Mouse (Mus musculus) lung, adult 2 months (tissue): ENCODE measurements around the gene Tspan32. TPM values are rescaled to one million over a fixed set of nuclear protein-coding genes. Genes with fewer than 3 reads are reported as not detected.

Experiments used
- DNase-seq: peaks from one replicate; pipeline ENCODE4 v3.0.0; 2022
- H3K4me1 ChIP-seq: fragments of 200-500 bp; 2 replicates; pipeline ENCODE4 v1.6.1; 2011; ENCODE audit warnings: low read length; ENCODE audit not compliant: control insufficient read depth, insufficient read depth
- H3K4me3 ChIP-seq: fragments of 200-500 bp; replicated peaks from 2 replicates; pipeline ENCODE3; 2011; ENCODE audit warnings: low read depth, mild to moderate bottlenecking, control low read depth, low read length; ENCODE audit errors: extremely low read depth
- CTCF ChIP-seq: fragments of 200-500 bp; IDR thresholded peaks from 2 replicates; pipeline ENCODE4 v1.5.1; 2011; ENCODE audit warnings: mild to moderate bottlenecking, low read length, control low read depth; ENCODE audit not compliant: insufficient read depth
- POLR2A ChIP-seq: fragments of 200-500 bp; IDR thresholded peaks from 2 replicates; pipeline ENCODE4 v1.6.1; 2011; ENCODE audit warnings: low read depth, mild to moderate bottlenecking, control low read depth, low read length, borderline replicate concordance; ENCODE audit errors: extremely low read depth
- whole genome bisulfite sequencing: fragments of 180-500 bp; shearing (Covaris S2); methylation state at CpG from one replicate; pipeline ENCODE4 v1.1.7; 2018; 5-methylcytosine and 5-hydroxymethylcytosine counted together
- polyA plus RNA-seq: library from polyadenylated mRNA; depleted of rRNA; stranded (reverse); fragments of >200 nt; gene quantifications from 2 replicates; pipeline ENCODE4 v1.2.3, GENCODE M21; 2012

The Tspan32 gene
- polyA plus RNA-seq, 1 experiment = 11.5 TPM

DNA sequence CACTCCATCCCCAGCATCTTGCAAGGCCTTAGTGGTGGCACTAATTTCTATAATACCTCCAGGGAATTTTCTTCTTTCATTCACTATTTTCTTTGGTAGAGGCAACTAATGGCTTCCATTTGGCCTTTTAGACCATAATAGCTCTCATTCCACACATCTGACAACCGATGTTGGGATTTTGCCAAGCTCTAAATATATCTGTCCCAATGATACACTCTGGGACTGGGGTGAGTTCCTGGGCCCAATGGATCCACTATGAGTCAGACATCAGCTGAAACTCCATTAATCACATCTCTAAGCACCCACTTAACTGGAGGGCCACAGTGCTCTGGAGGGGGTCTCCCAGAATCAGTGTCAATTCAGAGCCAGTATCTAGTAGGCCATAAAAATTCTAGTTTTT lies 27.0 kb downstream of the Tspan32 start:
- no peak for DNase-seq
- Histone ChIP-seq H3K4me1 (no peaks in the 10 kb centered on the region; the same call in 1 of the 2 replicates), H3K4me3 (no peak overlapping the region)
- no peak for TF ChIP-seq POLR2A
- TF ChIP-seq CTCF = no peak
- 59% methylated on average over 1 of the region's 1 CpGs for WGBS

DNA sequence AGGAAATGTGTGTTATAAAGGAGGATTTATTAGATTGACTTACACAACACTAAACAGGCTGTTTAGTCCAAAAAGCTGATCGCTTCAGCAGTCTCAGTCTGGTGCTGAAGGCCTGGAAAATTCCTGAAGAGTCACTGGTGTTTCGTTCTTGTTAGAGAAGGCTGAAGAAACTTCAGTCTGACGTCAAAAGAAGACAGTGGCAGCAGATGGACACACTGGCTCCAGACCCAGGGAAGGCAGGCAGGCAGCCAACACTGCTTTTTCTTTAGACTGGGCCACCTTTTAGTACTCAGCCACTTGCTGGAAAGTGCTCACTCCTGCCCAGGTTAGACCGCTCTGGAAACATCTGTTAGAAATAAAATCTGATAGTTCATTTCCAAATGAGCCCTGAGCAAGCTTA lies 28.7 kb downstream of the Tspan32 start:
- TF ChIP-seq CTCF = no peak
- TF ChIP-seq POLR2A = no peak
- H3K4me3 ChIP-seq = no peak overlapping the region
- no peaks in the 10 kb centered on the region; the same call in 1 of the 2 replicates for H3K4me1 ChIP-seq
- DNase-seq = no peak
- 74% methylated on average over 4 of the region's 4 CpGs for WGBS

DNA sequence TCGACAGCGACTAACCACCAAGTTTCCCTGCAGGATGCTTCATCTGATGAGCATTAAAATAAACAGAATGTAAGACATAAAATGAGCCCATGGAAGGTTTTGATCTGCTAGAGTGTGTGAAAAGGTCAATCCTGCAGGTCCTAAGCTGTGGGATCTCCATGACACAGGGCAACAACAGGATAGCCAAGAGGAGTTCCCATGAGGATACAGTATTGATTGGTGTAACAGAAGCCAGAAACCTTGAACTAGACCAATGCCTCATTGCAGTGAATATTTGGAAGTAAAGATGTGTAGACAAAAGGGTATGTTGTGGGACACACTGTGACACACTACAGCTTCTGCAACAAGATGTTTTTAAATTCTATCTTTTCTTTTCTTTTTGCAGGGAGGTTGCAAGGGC lies 29.3 kb downstream of the Tspan32 start:
- WGBS = 96% methylated on average over 2 of the region's 2 CpGs
- TF ChIP-seq POLR2A (no peak), CTCF (no peak)
- DNase-seq = no peak
- Histone ChIP-seq H3K4me3 (no peak overlapping the region), H3K4me1 (no peaks in the 10 kb centered on the region; the same call in 1 of the 2 replicates)

DNA sequence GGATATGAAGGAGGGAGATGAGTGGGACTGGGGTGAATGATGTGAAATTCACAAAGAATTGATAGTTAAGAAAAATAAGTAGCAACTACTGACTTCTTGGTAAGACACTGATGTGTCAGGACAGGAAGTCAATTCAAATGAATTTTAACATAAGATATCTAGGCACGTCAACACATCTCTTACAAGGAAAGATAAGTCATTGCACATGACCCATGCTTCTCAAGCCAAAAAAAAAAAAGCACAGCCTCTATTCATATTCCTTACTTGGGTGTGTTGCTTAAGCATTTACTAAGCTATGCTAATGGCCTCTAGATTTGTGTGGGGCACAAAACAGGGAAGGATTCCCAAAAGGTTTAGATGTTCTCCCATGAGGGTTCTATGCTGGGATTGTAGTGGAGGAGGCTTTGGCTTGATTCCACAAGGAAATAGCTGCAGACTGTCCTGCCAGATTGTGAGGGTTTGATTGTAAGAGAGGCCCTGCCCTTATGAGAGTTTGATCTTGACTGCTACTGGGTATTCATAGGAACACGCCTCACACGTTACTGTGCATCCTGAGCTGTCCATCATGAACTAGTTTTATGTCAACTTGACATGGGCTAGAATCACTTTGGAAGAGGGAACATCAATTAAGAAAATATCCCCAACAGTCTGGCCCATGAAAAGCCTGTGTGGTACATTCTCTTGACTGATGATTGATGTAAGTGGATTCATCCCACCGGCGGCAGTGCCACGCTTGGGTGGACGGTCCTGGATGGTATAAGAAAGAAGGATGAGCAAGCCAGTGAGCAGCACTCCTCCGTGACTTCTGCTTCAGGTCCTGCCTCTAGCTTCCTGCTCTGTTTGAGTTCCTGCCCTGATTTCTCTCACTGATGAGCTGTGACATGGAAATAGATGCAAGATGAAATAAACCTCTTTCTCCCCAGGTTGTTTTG lies 29.9 kb downstream of the Tspan32 start:
- DNase-seq = no peak
- 75% methylated on average over 8 of the region's 8 CpGs for WGBS
- no peaks in the 10 kb centered on the region; the same call in 1 of the 2 replicates for H3K4me1 ChIP-seq
- no peak overlapping the region for H3K4me3 ChIP-seq
- TF ChIP-seq CTCF (no peak), POLR2A (no peak)

DNA sequence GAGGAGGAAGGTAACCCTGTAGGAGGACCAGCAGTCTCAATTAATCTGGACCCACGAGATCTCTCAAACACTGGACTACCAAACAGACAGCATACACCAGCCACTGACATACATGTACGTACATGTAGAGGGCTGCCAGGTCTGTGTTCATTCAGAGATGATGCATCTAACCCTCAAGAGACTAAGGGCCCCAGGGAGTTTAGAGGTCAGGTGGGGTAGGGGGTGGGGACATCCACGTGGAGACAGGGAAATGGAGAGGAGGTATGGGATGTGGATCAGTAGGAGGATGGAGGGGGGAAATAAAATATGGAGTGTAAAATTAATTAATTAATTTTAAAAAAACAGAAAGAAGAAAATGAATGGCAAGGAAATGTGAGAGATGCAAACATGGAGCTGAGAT lies 31.9 kb downstream of the Tspan32 start:
- TF ChIP-seq POLR2A (no peak), CTCF (no peak)
- DNase-seq = no peak
- Histone ChIP-seq H3K4me3 (no peak overlapping the region), H3K4me1 (peaks cover 7% of the 10 kb centered on the region)
- 89% methylated on average over 3 of the region's 3 CpGs for WGBS

DNA sequence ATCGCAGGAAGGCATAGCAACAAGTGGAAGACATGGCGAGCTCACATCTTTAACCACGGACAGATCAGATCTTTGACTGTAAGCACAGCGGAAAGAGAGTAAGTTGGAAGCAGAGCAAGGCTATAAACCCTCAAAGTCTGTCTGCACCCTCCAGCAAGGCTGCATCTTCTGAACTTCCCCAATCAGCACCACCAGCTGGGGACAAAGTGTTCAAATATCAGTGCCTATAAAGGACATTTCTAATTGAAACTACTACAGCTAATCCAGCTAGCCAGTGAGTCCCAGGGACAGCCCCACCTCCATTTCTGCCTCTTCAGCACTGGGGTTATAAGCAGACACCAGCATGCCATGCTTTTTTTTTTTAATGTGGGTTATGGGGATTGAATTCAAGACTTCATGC lies 32.5 kb downstream of the Tspan32 start:
- TF ChIP-seq CTCF = no peak
- TF ChIP-seq POLR2A = no peak
- Histone ChIP-seq H3K4me1 (peaks cover 11% of the 10 kb centered on the region), H3K4me3 (no peak overlapping the region)
- no peak for DNase-seq
- WGBS = 90% methylated on average over 4 of the region's 4 CpGs

DNA sequence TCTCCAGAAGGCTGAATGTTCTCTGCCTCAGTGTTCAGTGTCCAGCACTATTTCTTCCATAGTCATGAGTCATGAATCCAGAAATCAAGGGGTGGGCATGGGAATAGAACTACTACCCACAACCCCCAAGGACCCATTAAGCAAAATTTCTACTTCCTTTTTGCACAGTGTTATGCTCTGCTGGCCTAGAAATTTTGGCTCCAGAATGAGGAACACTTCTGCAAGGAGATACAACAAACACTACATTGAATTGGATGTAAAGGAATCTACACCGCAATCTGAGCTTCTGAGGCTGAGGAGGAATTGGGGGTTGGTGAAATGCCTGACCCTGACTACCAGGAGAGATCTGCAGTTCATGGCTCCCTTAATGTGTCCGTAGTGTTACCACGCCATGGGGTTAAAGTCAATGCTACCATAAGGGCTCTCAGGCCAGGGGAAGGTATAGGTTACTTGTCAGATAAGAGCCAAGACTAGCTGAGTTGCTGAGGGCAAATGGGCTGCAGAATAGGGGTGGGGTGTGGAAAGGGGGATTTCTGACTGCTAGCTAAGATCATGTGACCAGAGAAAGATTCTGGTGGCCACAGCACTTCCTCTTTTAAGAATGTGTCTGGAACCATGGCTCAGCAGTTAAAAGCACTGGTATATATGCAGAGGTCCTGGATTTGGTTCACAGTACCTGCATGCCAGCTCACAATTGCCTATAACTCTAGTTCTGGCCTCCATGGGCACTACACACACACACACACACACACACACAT lies 33.5 kb downstream of the Tspan32 start:
- no peak overlapping the region for H3K4me3 ChIP-seq
- TF ChIP-seq CTCF (no peak), POLR2A (no peak)
- 82% methylated on average over 3 of the region's 3 CpGs for WGBS
- no peak for DNase-seq
- peaks cover 14% of the 10 kb centered on the region for H3K4me1 ChIP-seq

DNA sequence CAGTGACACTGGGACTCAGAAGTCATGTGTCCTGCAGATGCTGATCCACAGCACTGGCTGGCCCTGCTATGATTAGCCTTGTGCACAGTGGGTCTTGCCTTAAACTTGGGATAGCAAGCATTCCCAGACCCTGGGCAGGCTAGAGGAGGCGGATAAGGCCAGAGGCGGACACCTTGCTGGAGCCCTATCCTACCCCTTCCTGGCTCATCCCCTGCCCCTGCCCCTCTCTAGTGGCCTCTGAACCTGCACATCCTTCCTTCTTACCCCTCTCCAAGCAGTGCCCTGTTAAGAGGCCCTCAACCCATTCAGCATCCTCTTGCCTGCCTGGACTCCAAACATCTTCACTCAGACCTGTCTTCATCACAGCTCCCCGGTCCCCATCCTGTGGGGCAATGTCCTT lies 35.7 kb downstream of the Tspan32 start:
- Histone ChIP-seq H3K4me3 (no peak overlapping the region), H3K4me1 (peaks cover 14% of the 10 kb centered on the region)
- TF ChIP-seq CTCF (no peak), POLR2A (no peak)
- DNase-seq = no peak
- 93% methylated on average over 3 of the region's 3 CpGs for WGBS

DNA sequence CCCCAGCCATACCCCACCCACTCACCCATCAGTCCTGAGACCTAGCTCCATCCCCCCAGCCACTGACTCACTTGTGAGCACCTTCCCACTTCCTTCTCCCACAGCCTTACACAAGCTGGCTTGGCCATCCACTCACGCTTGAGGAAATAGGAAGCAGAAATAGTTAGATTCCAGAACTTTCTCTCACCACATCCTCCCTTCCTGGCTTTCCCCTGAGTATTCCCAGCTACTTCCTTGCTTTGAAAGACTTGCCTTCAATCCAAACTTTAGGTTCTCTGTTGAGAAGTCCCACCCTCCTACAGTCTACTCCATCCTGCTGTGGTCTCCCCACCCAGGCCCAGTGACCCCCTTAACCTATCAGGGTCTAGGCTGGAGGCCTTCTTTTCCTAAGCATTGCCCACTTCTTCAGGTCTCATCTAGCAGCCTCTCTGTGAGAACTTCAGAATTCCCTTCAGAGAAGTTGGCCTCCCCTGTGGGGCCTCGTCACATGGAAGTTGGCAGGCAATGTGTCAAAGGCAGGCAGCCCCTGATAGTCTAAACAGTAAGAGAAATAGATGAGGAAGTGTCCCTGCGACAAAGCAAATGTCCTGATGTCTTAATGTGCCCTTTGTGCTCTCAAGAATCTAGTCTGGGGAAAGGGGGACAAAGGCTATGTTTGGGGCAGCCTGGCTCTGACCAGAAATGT lies 36.4 kb downstream of the Tspan32 start:
- WGBS = 47% methylated on average over 3 of the region's 3 CpGs
- H3K4me1 ChIP-seq = peaks cover 14% of the 10 kb centered on the region
- TF ChIP-seq CTCF (no peak), POLR2A (no peak)
- H3K4me3 ChIP-seq = no peak overlapping the region
- no peak for DNase-seq
